Mouse (Mus musculus): ENCODE results near the gene Zfp961. TPM values are rescaled to one million over a fixed set of nuclear protein-coding genes. Genes with fewer than 3 reads are reported as not detected.
"Not testable (repeated sequence)": the region's sequence is repeated elsewhere in the genome, so short reads cannot be mapped to it uniquely, and the experiment has no call there.

Zfp961 gene
- polyA plus RNA-seq, 1 experiment from 2014 or later = 20.6 TPM

- no peaks in the 10 kb centered on the region for H3K9me3 ChIP-seq
- WGBS = 61% methylated on average over 3 of the region's 3 CpGs
- no peak overlapping the region for H3K9ac ChIP-seq (replicated peaks)
- no peak overlapping the region for H3K4me2 ChIP-seq (replicated peaks)
- no peaks in the 10 kb centered on the region for H3K27me3 ChIP-seq
- H3K27ac ChIP-seq (replicated peaks) = no peak overlapping the region
- H3K36me3 ChIP-seq = no peaks in the 10 kb centered on the region
- H3K4me1 ChIP-seq = no peaks in the 10 kb centered on the region
- no peak overlapping the region for H3K4me3 ChIP-seq
- ATAC-seq (ENCODE audit: low FRiP score, low read depth) = no peak
Measured at GRCm38 (mm10) chr8:72000223-72000622, 49.4 kb downstream of the Zfp961 start.

GRCm38 (mm10) chr8:72002942-72003341, 52.1 kb downstream of the Zfp961 start:
- Histone ChIP-seq H3K4me1 (no peaks in the 10 kb centered on the region), H3K27ac (replicated peaks) (no peak overlapping the region), H3K9ac (replicated peaks) (no peak overlapping the region), H3K4me2 (replicated peaks) (no peak overlapping the region), H3K4me3 (no peak overlapping the region), H3K36me3 (no peaks in the 10 kb centered on the region), H3K27me3 (no peaks in the 10 kb centered on the region), H3K9me3 (no peaks in the 10 kb centered on the region)
- no peak for ATAC-seq (ENCODE audit: low FRiP score, low read depth)

GRCm38 (mm10) chr8:72005912-72006311, 55.1 kb downstream of the Zfp961 start:
- no peak for ATAC-seq (ENCODE audit: low FRiP score, low read depth)
- Histone ChIP-seq H3K27ac (replicated peaks) (no peak overlapping the region), H3K4me2 (replicated peaks) (no peak overlapping the region), H3K9ac (replicated peaks) (no peak overlapping the region), H3K27me3 (no peaks in the 10 kb centered on the region), H3K9me3 (no peaks in the 10 kb centered on the region), H3K4me1 (no peaks in the 10 kb centered on the region), H3K4me3 (no peak overlapping the region), H3K36me3 (no peaks in the 10 kb centered on the region)
- 90% methylated on average over 3 of the region's 3 CpGs for WGBS

- WGBS = 67% methylated on average over 1 of the region's 1 CpGs
- ATAC-seq (ENCODE audit: low FRiP score, low read depth) = no peak
- H3K27ac ChIP-seq (replicated peaks) = no peak overlapping the region
- no peaks in the 10 kb centered on the region for H3K27me3 ChIP-seq
- H3K9ac ChIP-seq (replicated peaks) = no peak overlapping the region
- no peaks in the 10 kb centered on the region for H3K36me3 ChIP-seq
- H3K4me1 ChIP-seq = no peaks in the 10 kb centered on the region
- H3K4me3 ChIP-seq = no peak overlapping the region
- H3K9me3 ChIP-seq = no peaks in the 10 kb centered on the region
- no peak overlapping the region for H3K4me2 ChIP-seq (replicated peaks)
Measured at GRCm38 (mm10) chr8:72006763-72007162, 55.9 kb downstream of the Zfp961 start.

GRCm38 (mm10) chr8:72008134-72008641, 57.4 kb downstream of the Zfp961 start:
- Histone ChIP-seq H3K27me3 (no peaks in the 10 kb centered on the region), H3K27ac (replicated peaks) (no peak overlapping the region), H3K9me3 (no peaks in the 10 kb centered on the region), H3K4me1 (no peaks in the 10 kb centered on the region), H3K36me3 (no peaks in the 10 kb centered on the region), H3K4me2 (replicated peaks) (no peak overlapping the region), H3K9ac (replicated peaks) (no peak overlapping the region), H3K4me3 (no peak overlapping the region)
- ATAC-seq (ENCODE audit: low FRiP score, low read depth) = no peak
- 84% methylated on average over 3 of the region's 3 CpGs for WGBS

GRCm38 (mm10) chr8:72009473-72009872, 58.6 kb downstream of the Zfp961 start, which contains the start of gene Cyp4f18:
Gene Cyp4f18 (minus strand): TSS chr8:72009626.
- Histone ChIP-seq H3K27me3 (no peaks in the 10 kb centered on the region), H3K27ac (replicated peaks) (no peak within 1 kb of the TSS), H3K4me3 (no peak within 1 kb of the TSS), H3K9me3 (no peaks in the 10 kb centered on the region), H3K36me3 (no peaks in the 10 kb centered on the region), H3K4me2 (replicated peaks) (no peak within 1 kb of the TSS), H3K4me1 (no peaks in the 10 kb centered on the region), H3K9ac (replicated peaks) (no peak within 1 kb of the TSS)
- WGBS = 77% methylated on average over 3 of the region's 3 CpGs
- ATAC-seq (ENCODE audit: low FRiP score, low read depth) = no peak

- H3K27ac ChIP-seq (replicated peaks); H3K4me3 ChIP-seq; H3K9me3 ChIP-seq; H3K4me2 ChIP-seq (replicated peaks); H3K4me1 ChIP-seq; H3K9ac ChIP-seq (replicated peaks); ATAC-seq (ENCODE audit: low FRiP score, low read depth); H3K36me3 ChIP-seq; H3K27me3 ChIP-seq: not testable (repeated sequence)
- 74% methylated on average over 5 of the region's 6 CpGs for WGBS
Measured at GRCm38 (mm10) chr8:72013506-72014228, 62.8 kb downstream of the Zfp961 start.

GRCm38 (mm10) chr8:72017339-72017738, 66.5 kb downstream of the Zfp961 start:
- not testable (repeated sequence) for H3K4me3 ChIP-seq; H3K36me3 ChIP-seq; H3K9ac ChIP-seq (replicated peaks); ATAC-seq (ENCODE audit: low FRiP score, low read depth); H3K4me2 ChIP-seq (replicated peaks); H3K27ac ChIP-seq (replicated peaks); H3K9me3 ChIP-seq; H3K27me3 ChIP-seq; H3K4me1 ChIP-seq
- 77% methylated on average over 2 of the region's 2 CpGs for WGBS

GRCm38 (mm10) chr8:72018141-72018540, 67.3 kb downstream of the Zfp961 start:
- Histone ChIP-seq H3K36me3 (no peaks in the 10 kb centered on the region), H3K9ac (replicated peaks) (no peak overlapping the region), H3K27ac (replicated peaks) (no peak overlapping the region), H3K9me3 (no peaks in the 10 kb centered on the region), H3K4me1 (no peaks in the 10 kb centered on the region), H3K4me3 (no peak overlapping the region), H3K27me3 (no peaks in the 10 kb centered on the region), H3K4me2 (replicated peaks) (no peak overlapping the region)
- WGBS = 77% methylated on average over 2 of the region's 2 CpGs
- ATAC-seq (ENCODE audit: low FRiP score, low read depth) = no peak

- not testable (repeated sequence) for H3K27ac ChIP-seq (replicated peaks); H3K36me3 ChIP-seq; H3K27me3 ChIP-seq; H3K4me3 ChIP-seq; H3K4me1 ChIP-seq; H3K9ac ChIP-seq (replicated peaks); H3K9me3 ChIP-seq; H3K4me2 ChIP-seq (replicated peaks); ATAC-seq (ENCODE audit: low FRiP score, low read depth)
- WGBS = 71% methylated on average over 1 of the region's 1 CpGs
Measured at GRCm38 (mm10) chr8:72019022-72019421, 68.2 kb downstream of the Zfp961 start.

- Histone ChIP-seq H3K9me3 (no peaks in the 10 kb centered on the region), H3K9ac (replicated peaks) (no peak overlapping the region), H3K4me3 (no peak overlapping the region), H3K27ac (replicated peaks) (no peak overlapping the region), H3K36me3 (no peaks in the 10 kb centered on the region), H3K4me2 (replicated peaks) (no peak overlapping the region), H3K4me1 (no peaks in the 10 kb centered on the region), H3K27me3 (no peaks in the 10 kb centered on the region)
- WGBS = 58% methylated on average over 2 of the region's 2 CpGs
- no peak for ATAC-seq (ENCODE audit: low FRiP score, low read depth)
Measured at GRCm38 (mm10) chr8:72019816-72020215, 69.0 kb downstream of the Zfp961 start.

GRCm38 (mm10) chr8:72024886-72025285, 74.0 kb downstream of the Zfp961 start:
- 19% methylated on average over 5 of the region's 9 CpGs for WGBS
- H3K27ac ChIP-seq (replicated peaks) = not testable (repeated sequence)

GRCm38 (mm10) chr8:72032926-72033325, 82.1 kb downstream of the Zfp961 start:
- not testable (repeated sequence) for H3K4me2 ChIP-seq (replicated peaks); H3K4me3 ChIP-seq; H3K27me3 ChIP-seq; H3K36me3 ChIP-seq; H3K9me3 ChIP-seq; ATAC-seq (ENCODE audit: low FRiP score, low read depth); H3K4me1 ChIP-seq; H3K9ac ChIP-seq (replicated peaks); H3K27ac ChIP-seq (replicated peaks)
- WGBS = 45% methylated on average over 4 of the region's 4 CpGs

More at GRCm38 (mm10) chr8:72024886-72025285, 74.0 kb downstream of the Zfp961 start:
- H3K4me1 ChIP-seq; H3K4me3 ChIP-seq; ATAC-seq (ENCODE audit: low FRiP score, low read depth); H3K9me3 ChIP-seq; H3K4me2 ChIP-seq (replicated peaks); H3K36me3 ChIP-seq; H3K9ac ChIP-seq (replicated peaks); H3K27me3 ChIP-seq: not testable (repeated sequence)

Data from midbrain, embryonic 12.5 days (tissue).